Mouse (Mus musculus): ENCODE results near the gene Timm44. TPM values are rescaled to one million over a fixed set of nuclear protein-coding genes. Genes with fewer than 3 reads are reported as not detected.

Timm44 gene
- total RNA-seq, 2 experiments from 2014 or later = 74.5 to 128 TPM

Other genes starting within 250 kb of the Timm44 start
- gene Cd209f, start 170.1 kb downstream of the Timm44 start, total RNA-seq (2014; fragmentation: Nextera tagmentation) = 0.64 TPM in 1 of 2 replicates, not detected in the other
- gene Cd209f, start 170.1 kb downstream of the Timm44 start, total RNA-seq (2017) = not detected in 2 replicates
- gene Cd209g, start 141.8 kb downstream of the Timm44 start, total RNA-seq (2014; fragmentation: Nextera tagmentation) = not detected in 2 replicates
- not detected in 2 replicates for gene Cd209g, start 141.8 kb downstream of the Timm44 start, total RNA-seq (2017)
- 4.4 and 10.5 TPM in 2 replicates for gene Evi5l, start 109.3 kb downstream of the Timm44 start, total RNA-seq (2014; fragmentation: Nextera tagmentation)
- gene Evi5l, start 109.3 kb downstream of the Timm44 start, total RNA-seq (2017) = 4.1 and 9.4 TPM in 2 replicates
- 0.68 and 0.80 TPM in 2 replicates for gene Prr36, start 58.5 kb downstream of the Timm44 start, total RNA-seq (2014; fragmentation: Nextera tagmentation)
- under 0.01 TPM in 1 of 2 replicates, not detected in the other for gene Prr36, start 58.5 kb downstream of the Timm44 start, total RNA-seq (2017)
- not detected in 2 replicates for gene Lrrc8e, start 49.1 kb downstream of the Timm44 start, total RNA-seq (2014; fragmentation: Nextera tagmentation)
- not detected in 2 replicates for gene Lrrc8e, start 49.1 kb downstream of the Timm44 start, total RNA-seq (2017)
- gene Map2k7, start 37.2 kb downstream of the Timm44 start, total RNA-seq (2014; fragmentation: Nextera tagmentation) = 29.7 and 44.6 TPM in 2 replicates
- 21.5 and 34.3 TPM in 2 replicates for gene Map2k7, start 37.2 kb downstream of the Timm44 start, total RNA-seq (2017)
- 1.1 TPM in 1 of 2 replicates, not detected in the other for gene Gm49320, start 37.0 kb downstream of the Timm44 start, total RNA-seq (2014; fragmentation: Nextera tagmentation)
- gene Gm49320, start 37.0 kb downstream of the Timm44 start, total RNA-seq (2017) = 0.52 TPM in 1 of 2 replicates, not detected in the other
- gene Tgfbr3l, start 27.7 kb downstream of the Timm44 start, total RNA-seq (2014; fragmentation: Nextera tagmentation) = 13.1 and 17.0 TPM in 2 replicates
- gene Tgfbr3l, start 27.7 kb downstream of the Timm44 start, total RNA-seq (2017) = 2.4 and 2.8 TPM in 2 replicates
- gene Snapc2, start 22.8 kb downstream of the Timm44 start, total RNA-seq (2014; fragmentation: Nextera tagmentation) = 14.4 and 14.5 TPM in 2 replicates
- 12.5 and 14.5 TPM in 2 replicates for gene Snapc2, start 22.8 kb downstream of the Timm44 start, total RNA-seq (2017)
- gene Ctxn1, start 16.6 kb downstream of the Timm44 start, total RNA-seq (2014; fragmentation: Nextera tagmentation) = 3.8 and 3.9 TPM in 2 replicates
- gene Ctxn1, start 16.6 kb downstream of the Timm44 start, total RNA-seq (2017) = 0.60 TPM in 1 of 2 replicates, not detected in the other
- 16.9 and 23.2 TPM in 2 replicates for gene Ccl25, start 49.3 kb upstream of the Timm44 start, total RNA-seq (2014; fragmentation: Nextera tagmentation)
- gene Ccl25, start 49.3 kb upstream of the Timm44 start, total RNA-seq (2017) = 5.1 and 16.7 TPM in 2 replicates
- 99.5 and 118 TPM in 2 replicates for gene Elavl1, start 49.5 kb upstream of the Timm44 start, total RNA-seq (2014; fragmentation: Nextera tagmentation)
- gene Elavl1, start 49.5 kb upstream of the Timm44 start, total RNA-seq (2017) = 92.6 and 107 TPM in 2 replicates
- 4.6 and 10.0 TPM in 2 replicates for gene Cers4, start 217.1 kb upstream of the Timm44 start, total RNA-seq (2014; fragmentation: Nextera tagmentation)
- 2.8 and 5.1 TPM in 2 replicates for gene Cers4, start 217.1 kb upstream of the Timm44 start, total RNA-seq (2017)

All from granulocyte monocyte progenitor cell, adult 5-6 weeks (primary cell).